In the genomic region with DNA sequence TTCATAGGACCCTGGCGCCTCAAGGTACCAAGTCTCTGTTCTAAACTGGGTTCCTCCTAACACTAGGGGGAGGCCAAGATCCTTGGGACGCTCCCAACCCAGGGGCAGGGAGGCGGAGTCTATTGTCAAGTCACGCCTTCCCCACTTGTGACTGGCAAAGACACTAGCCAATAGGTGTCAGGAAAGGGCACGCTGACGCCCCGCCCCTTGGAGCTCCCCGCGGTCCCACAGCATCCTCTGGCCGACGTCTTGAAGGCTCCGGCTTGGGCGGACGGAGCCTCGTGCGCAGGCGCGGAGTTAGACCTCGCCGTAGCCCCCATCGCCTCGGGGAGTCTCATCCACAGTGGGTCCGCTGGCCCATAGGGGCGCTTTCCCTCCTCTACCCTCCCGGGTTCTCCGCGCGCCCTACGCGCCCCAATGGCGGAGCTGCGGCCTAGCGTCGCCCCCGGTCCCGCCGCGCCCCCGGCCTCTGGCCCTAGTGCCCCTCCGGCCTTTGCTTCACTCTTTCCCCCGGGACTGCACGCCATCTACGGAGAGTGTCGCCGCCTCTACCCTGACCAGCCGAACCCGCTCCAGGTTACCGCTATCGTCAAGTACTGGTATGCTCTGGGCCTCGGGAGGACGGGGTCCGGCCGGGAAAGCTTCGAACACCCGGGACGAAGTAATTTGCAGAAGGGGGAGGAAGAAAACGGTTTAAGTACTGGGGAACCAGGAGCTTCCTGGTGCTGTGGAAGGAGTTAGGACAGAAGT, we compare ENCODE assay signal across 8 mouse cellular contexts. TPM values are rescaled to one million over a fixed set of nuclear protein-coding genes. Genes with fewer than 3 reads are reported as not detected.
DNase-seq lines count a peak whose midpoint lies in the region; ATAC-seq and TF ChIP-seq lines count a peak whose summit lies in the region.

Sufu (plus strand) TSS at position 211 of the 750 bp plus-strand sequence.

- peak within 1 kb of the TSS; percentile 92 for H3K9ac ChIP-seq in hindbrain, embryonic 14.5 days

- TF ChIP-seq CTCF in Patski (IDR thresholded peaks at IDR 0.05), result peak; percentile 97

- H3K4me3 ChIP-seq in hindbrain, embryonic 14.5 days (replicated peaks; ENCODE audit: low read length), result peak within 1 kb of the TSS; percentile 85

- CTCF ChIA-PET in Patski (lab: Charles Lee), result interaction anchor here (0.8 to 3.3 kb wide), 24 partner anchors 9 to 137 kb away, joined by 3 to 41 read pairs (median 5); no protein-coding TSS in a partner anchor

- peak within 1 kb of the TSS; percentile 65 for H3K4me2 ChIP-seq in hindbrain, embryonic 14.5 days (replicated peaks)

- peak; percentile 94 for DNase-seq in Patski (ENCODE audit: low read depth, low spot score)
- DNase-seq in cerebellum, postnatal 14 days, result peak; percentile 99
- peak; percentile 96 to 97 for DNase-seq in frontal cortex, postnatal 25 days (ENCODE audit: low spot score in 2 of 2)
- DNase-seq in hindbrain, embryonic 14.5 days (ENCODE audit: low spot score), result peak; percentile 98
- DNase-seq in layer of hippocampus, postnatal 36 days, result peak; percentile 98
- DNase-seq in lung, postnatal 36 days, result peak; percentile 99
- DNase-seq in retina, postnatal 1 day, result peak; percentile 99
- DNase-seq in urinary bladder, adult 18-20 months (ENCODE audit: low spot score in 2 of 2), result peak; percentile 96 to 97

- H3K36me3 ChIP-seq in hindbrain, embryonic 14.5 days (replicated peaks; ENCODE audit: control insufficient read depth, insufficient read depth), result peaks cover 7% of the 10 kb centered on the region; the same call in 1 of the 2 replicates

- no peaks in the 10 kb centered on the region for H3K27me3 ChIP-seq in Patski
- no peaks in the 10 kb centered on the region for H3K27me3 ChIP-seq in hindbrain, embryonic 14.5 days (ENCODE audit: control insufficient read depth, insufficient read depth, low read length)

- H3K9me3 ChIP-seq in hindbrain, embryonic 14.5 days (ENCODE audit: control insufficient read depth, low read length), result no peaks in the 10 kb centered on the region

- H3K27ac ChIP-seq in hindbrain, embryonic 14.5 days, result peak within 1 kb of the TSS; percentile 89

- peak; percentile 83 for ATAC-seq in Patski
- ATAC-seq in hindbrain, embryonic 14.5 days (ENCODE audit: low FRiP score), result peak; percentile 90

- POLR2A ChIA-PET in Patski (lab: Charles Lee), result interaction anchor here (0.6 to 2.7 kb wide), 15 partner anchors 10 to 133 kb away, joined by 3 to 20 read pairs (median 3); partner anchors contain the start of gene Trim8

- WGBS in hindbrain, embryonic 14.5 days, result 0% methylated on average over 57 of the region's 57 CpGs

- in situ Hi-C loops in Patski (cut with MboI; ENCODE audit: low pct_unique_long_range_greater_than_20kb), result loop anchor here (5.0 kb wide), 2 partner anchors 50 to 135 kb away; no protein-coding TSS in a partner anchor

- H3K4me1 ChIP-seq in hindbrain, embryonic 14.5 days (replicated peaks; ENCODE audit: control insufficient read depth, insufficient read depth, low read length), result peaks cover 40% of the 10 kb centered on the region

RNA-seq across cellular contexts. Expression of gene Sufu, which starts in this region (rescaled TPM):
- polyA plus RNA-seq in Patski (2021), result 35.2 TPM
- polyA plus RNA-seq in hindbrain, embryonic 14.5 days (2014; fragmentation: Nextera tagmentation; extraction: Ambion mirVana), result 23.0 and 24.1 TPM in 2 replicates
- 10 to 100 TPM; 18.3 to 22.6 TPM for total RNA-seq in layer of hippocampus, postnatal 36 days (2021)

Comparison
In these comparisons a context has a peak if more than half of its experiments do, and no peak if none do; other contexts are left out.
1. Peak in every context shown above with its lines: DNase-seq, ATAC-seq, H3K4me3 ChIP-seq and H3K27ac ChIP-seq.